Mouse (Mus musculus) limb, embryonic 10.5 days (tissue): Measurements from ENCODE around the gene Ncor2. TPM values are rescaled to one million over a fixed set of nuclear protein-coding genes. Genes with fewer than 3 reads are reported as not detected.
"Not testable (repeated sequence)": the region's sequence is repeated elsewhere in the genome, so short reads cannot be mapped to it uniquely, and the experiment has no call there.

Source experiments
- DNase-seq: peaks from one replicate; pipeline ENCODE4 v3.0.0-alpha.2; 2017; ENCODE audit warnings: low spot score
- H3K27ac ChIP-seq: fragments of 300-500 bp; sonication (generic); 2 replicates; pipeline ENCODE4 v1.5.1; 2016; ENCODE audit warnings: mild to moderate bottlenecking
- H3K27me3 ChIP-seq: fragments of 300-500 bp; sonication (generic); 2 replicates; pipeline ENCODE4 v1.6.1; 2016; ENCODE audit warnings: low read depth, mild to moderate bottlenecking; ENCODE audit not compliant: poor library complexity, severe bottlenecking
- H3K36me3 ChIP-seq: fragments of 300-500 bp; sonication (generic); 2 replicates; pipeline ENCODE4 v1.6.1; 2016; ENCODE audit warnings: mild to moderate bottlenecking, moderate library complexity
- H3K4me1 ChIP-seq: fragments of 300-500 bp; sonication (generic); 2 replicates; pipeline ENCODE4 v1.6.1; 2016
- H3K4me3 ChIP-seq: fragments of 300-500 bp; sonication (generic); 2 replicates; pipeline ENCODE4 v1.5.1; 2016; ENCODE audit warnings: mild to moderate bottlenecking, moderate library complexity
- H3K9me3 ChIP-seq: fragments of 300-500 bp; sonication (generic); replicated peaks from 2 replicates; pipeline ENCODE4 v1.6.1; 2016; ENCODE audit warnings: mild to moderate bottlenecking
- WGBS: fragments of 180-500 bp; shearing (Covaris S2); methylation state at CpG from one replicate; pipeline ENCODE4 v1.1.7; 2016; 5-methylcytosine and 5-hydroxymethylcytosine counted together
- polyA plus RNA-seq: library from polyadenylated mRNA; unstranded; fragments of >200 nt; fragmentation: Nextera tagmentation; extraction: Ambion mirVana; gene quantifications from 2 replicates; pipeline ENCODE4 v1.2.1, GENCODE M21; 2016

Ncor2 gene
- polyA plus RNA-seq, 1 experiment from 2014 or later = 26.8 TPM

- no peaks in the 10 kb centered on the region for H3K36me3 ChIP-seq
- no peak for DNase-seq
- H3K9me3 ChIP-seq = no peaks in the 10 kb centered on the region
- H3K27me3 ChIP-seq = no peaks in the 10 kb centered on the region
- H3K4me1 ChIP-seq = peaks cover 27% of the 10 kb centered on the region
- H3K4me3 ChIP-seq = no peak overlapping the region
- 85% methylated on average over 11 of the region's 11 CpGs for WGBS
- H3K27ac ChIP-seq = no peak overlapping the region
Measured at GRCm38 (mm10) chr5:125204199-125204815, 25.3 kb upstream of the Ncor2 start.

- DNase-seq = no peak
- 75% methylated on average over 11 of the region's 11 CpGs for WGBS
- Histone ChIP-seq H3K4me1 (peaks cover 27% of the 10 kb centered on the region), H3K27ac (no peak overlapping the region), H3K27me3 (no peaks in the 10 kb centered on the region), H3K9me3 (no peaks in the 10 kb centered on the region), H3K4me3 (no peak overlapping the region), H3K36me3 (no peaks in the 10 kb centered on the region)
Measured at GRCm38 (mm10) chr5:125203759-125204158, 24.7 kb upstream of the Ncor2 start.

- Histone ChIP-seq H3K9me3 (no peaks in the 10 kb centered on the region), H3K4me1 (peaks cover 27% of the 10 kb centered on the region), H3K27ac (peak overlapping the region; percentile 38; the same call in 1 of the 2 replicates), H3K36me3 (no peaks in the 10 kb centered on the region), H3K27me3 (no peaks in the 10 kb centered on the region), H3K4me3 (no peak overlapping the region)
- no peak for DNase-seq
- WGBS = 36% methylated on average over 7 of the region's 7 CpGs
Measured at GRCm38 (mm10) chr5:125203099-125203498, 24.1 kb upstream of the Ncor2 start.

- WGBS = 82% methylated on average over 5 of the region's 5 CpGs
Measured at GRCm38 (mm10) chr5:125202100-125202499, 23.1 kb upstream of the Ncor2 start.

GRCm38 (mm10) chr5:125199086-125199485 is 20.1 kb upstream of the Ncor2 start:
- H3K4me3 ChIP-seq = no peak overlapping the region
- no peaks in the 10 kb centered on the region for H3K9me3 ChIP-seq
- H3K4me1 ChIP-seq = peaks cover 40% of the 10 kb centered on the region
- DNase-seq = no peak
- WGBS = 90% methylated on average over 6 of the region's 6 CpGs
- H3K27ac ChIP-seq = no peak overlapping the region
- H3K27me3 ChIP-seq = no peaks in the 10 kb centered on the region
- no peaks in the 10 kb centered on the region for H3K36me3 ChIP-seq

More at GRCm38 (mm10) chr5:125202100-125202499, 23.1 kb upstream of the Ncor2 start:
- Histone ChIP-seq H3K9me3 (no peaks in the 10 kb centered on the region), H3K27me3 (no peaks in the 10 kb centered on the region), H3K4me1 (peaks cover 29% of the 10 kb centered on the region), H3K27ac (no peak overlapping the region), H3K36me3 (no peaks in the 10 kb centered on the region), H3K4me3 (no peak overlapping the region)
- DNase-seq = no peak

- H3K9me3 ChIP-seq = not testable (repeated sequence)
- WGBS = 51% methylated on average over 2 of the region's 2 CpGs
Measured at GRCm38 (mm10) chr5:125197325-125197724, 18.3 kb upstream of the Ncor2 start.

GRCm38 (mm10) chr5:125196054-125196453 is 17.0 kb upstream of the Ncor2 start:
- Histone ChIP-seq H3K4me3 (no peak overlapping the region), H3K9me3 (no peaks in the 10 kb centered on the region), H3K4me1 (peaks cover 26% of the 10 kb centered on the region), H3K27ac (peak overlapping the region; percentile 50; the same call in 1 of the 2 replicates), H3K27me3 (no peaks in the 10 kb centered on the region), H3K36me3 (no peaks in the 10 kb centered on the region)
- DNase-seq = no peak
- WGBS = 84% methylated on average over 13 of the region's 13 CpGs

More at GRCm38 (mm10) chr5:125197325-125197724, 18.3 kb upstream of the Ncor2 start:
- not testable (repeated sequence) for H3K27ac ChIP-seq, H3K4me3 ChIP-seq, H3K36me3 ChIP-seq, DNase-seq, H3K27me3 ChIP-seq
- H3K4me1 ChIP-seq = peaks cover 29% of the 10 kb centered on the region

- no peaks in the 10 kb centered on the region for H3K9me3 ChIP-seq
- H3K4me3 ChIP-seq = no peak overlapping the region
- no peak overlapping the region for H3K27ac ChIP-seq
- peaks cover 26% of the 10 kb centered on the region for H3K4me1 ChIP-seq
- 49% methylated on average over 3 of the region's 3 CpGs for WGBS
- DNase-seq = no peak
- no peaks in the 10 kb centered on the region for H3K36me3 ChIP-seq
- H3K27me3 ChIP-seq = no peaks in the 10 kb centered on the region
Measured at GRCm38 (mm10) chr5:125195142-125195541, 16.1 kb upstream of the Ncor2 start.

- 75% methylated on average over 25 of the region's 25 CpGs for WGBS
- no peak overlapping the region for H3K27ac ChIP-seq
- no peak for DNase-seq
Measured at GRCm38 (mm10) chr5:125193478-125194439, 14.7 kb upstream of the Ncor2 start.

GRCm38 (mm10) chr5:125191608-125192007 is 12.6 kb upstream of the Ncor2 start:
- no peak for DNase-seq
- 48% methylated on average over 9 of the region's 9 CpGs for WGBS
- Histone ChIP-seq H3K4me1 (peaks cover 28% of the 10 kb centered on the region), H3K27ac (no peak overlapping the region), H3K27me3 (no peaks in the 10 kb centered on the region), H3K36me3 (no peaks in the 10 kb centered on the region), H3K9me3 (no peaks in the 10 kb centered on the region), H3K4me3 (no peak overlapping the region)

More at GRCm38 (mm10) chr5:125193478-125194439, 14.7 kb upstream of the Ncor2 start:
- Histone ChIP-seq H3K4me1 (peaks cover 36% of the 10 kb centered on the region), H3K36me3 (no peaks in the 10 kb centered on the region), H3K4me3 (no peak overlapping the region), H3K27me3 (no peaks in the 10 kb centered on the region), H3K9me3 (no peaks in the 10 kb centered on the region)

- Histone ChIP-seq H3K9me3 (no peaks in the 10 kb centered on the region), H3K4me3 (no peak overlapping the region), H3K36me3 (no peaks in the 10 kb centered on the region), H3K27ac (no peak overlapping the region), H3K4me1 (peaks cover 29% of the 10 kb centered on the region), H3K27me3 (no peaks in the 10 kb centered on the region)
- DNase-seq = no peak
- 78% methylated on average over 7 of the region's 7 CpGs for WGBS
Measured at GRCm38 (mm10) chr5:125190105-125190813, 11.2 kb upstream of the Ncor2 start.

- H3K9me3 ChIP-seq = no peaks in the 10 kb centered on the region
- H3K4me1 ChIP-seq = peaks cover 32% of the 10 kb centered on the region
- no peak overlapping the region for H3K4me3 ChIP-seq
- no peaks in the 10 kb centered on the region for H3K36me3 ChIP-seq
- DNase-seq = peak; percentile 81
- no peak overlapping the region for H3K27ac ChIP-seq
- WGBS = 34% methylated on average over 11 of the region's 11 CpGs
- no peaks in the 10 kb centered on the region for H3K27me3 ChIP-seq
Measured at GRCm38 (mm10) chr5:125189625-125190024, 10.6 kb upstream of the Ncor2 start.
